8 mouse cellular contexts compared by ENCODE assay signal in genomic region chr4:128734721-128735671, GRCm38 (mm10). TPM values are rescaled to one million over a fixed set of nuclear protein-coding genes. Genes with fewer than 3 reads are reported as not detected.
DNase-seq lines count a peak whose midpoint lies in the region; ATAC-seq and TF ChIP-seq lines count a peak whose summit lies in the region.

No protein-coding gene starts in this region.

- in situ Hi-C loops in Patski (cut with MboI; ENCODE audit: low pct_unique_long_range_greater_than_20kb): no loop called here

- peaks cover 67% of the 10 kb centered on the region for H3K4me1 ChIP-seq in heart, postnatal 0 days (ENCODE audit: control insufficient read depth, insufficient read depth)

- 0 out of 2 replicates have a peak, but pooled peaks have one; percentile 51 for ATAC-seq in cerebellum, adult (ENCODE audit: insufficient number of reproducible peaks, low FRiP score, low TSS enrichment)
- ATAC-seq in Patski: peak; percentile 22
- peak; percentile 2; the same call in 1 of the 2 replicates for ATAC-seq in heart, postnatal 0 days (ENCODE audit: insufficient read depth, low read depth)

- CTCF ChIA-PET in Patski (lab: Charles Lee): interaction anchor here (1.8 to 2.5 kb wide), 2 partner anchors 11 to 24 kb away, joined by 5 to 8 read pairs; no protein-coding TSS in a partner anchor

- peak overlapping the region; percentile 39 for H3K4me2 ChIP-seq in heart, postnatal 0 days (ENCODE audit: low read depth, low read length)

- POLR2A ChIA-PET in Patski (lab: Charles Lee): interaction anchor here (1.2 kb wide), 1 partner anchor 33 kb away, joined by 3 read pairs; no protein-coding TSS in a partner anchor

- no peak for DNase-seq in cerebellum, postnatal 36 days
- DNase-seq in Patski (ENCODE audit: low read depth, low spot score): no peak
- no peak for DNase-seq in heart, postnatal 0 days (ENCODE audit: low spot score)
- DNase-seq in kidney, postnatal 25 days: peak; percentile 76 to 84
- DNase-seq in natural killer cell, adult 2 months (ENCODE audit: low spot score in 2 of 2): peak; percentile 51 to 85
- DNase-seq in urinary bladder, postnatal 36 days (ENCODE audit: low spot score in 2 of 2): no peak
- no peak for DNase-seq in retina, postnatal 1 day

- H3K27me3 ChIP-seq in Patski: no peaks in the 10 kb centered on the region
- no peaks in the 10 kb centered on the region for H3K27me3 ChIP-seq in heart, postnatal 0 days (ENCODE audit: control insufficient read depth, insufficient read depth, low read length)

- peak overlapping the region; percentile 5; the same call in 1 of the 2 replicates for H3K4me3 ChIP-seq in heart, postnatal 0 days (ENCODE audit: low read depth, low read length)

- TF ChIP-seq EP300 in heart, postnatal 0 days (IDR thresholded peaks at IDR 0.05; ENCODE audit: low read depth): no peak

- H3K9ac ChIP-seq in heart, postnatal 0 days (replicated peaks; ENCODE audit: low read depth, low read length): peak overlapping the region; percentile 11; the same call in 1 of the 2 replicates

- TF ChIP-seq CTCF in Patski (IDR thresholded peaks at IDR 0.05): no peak
- no peak for TF ChIP-seq CTCF in heart, postnatal 0 days (IDR thresholded peaks at IDR 0.05; ENCODE audit: low read depth)

- peak overlapping the region; percentile 92 for H3K27ac ChIP-seq in heart, postnatal 0 days (ENCODE audit: low read depth)

- no peaks in the 10 kb centered on the region for H3K9me3 ChIP-seq in heart, postnatal 0 days (replicated peaks; ENCODE audit: control insufficient read depth, low read length)

- 0 out of 2 replicates have a peak, but pooled peaks cover 8% of the 10 kb centered on the region for H3K36me3 ChIP-seq in heart, postnatal 0 days (replicated peaks; ENCODE audit: control insufficient read depth, insufficient read depth, low read length)

- 57% methylated on average over 18 of the region's 18 CpGs for WGBS in heart, postnatal 0 days

RNA-seq across cellular contexts. Expression of gene A3galt2, which starts 20.2 kb away (rescaled TPM):
- 0.04 TPM for polyA plus RNA-seq in Patski (2021)
- not detected in 2 replicates for total RNA-seq in heart, postnatal 0 days (2014; rRNA removed; ENCODE audit: low replicate concordance)
- polyA plus RNA-seq in heart, postnatal 0 days (2015; fragmentation: Nextera tagmentation; extraction: Ambion mirVana): 0.03 TPM in 1 of 2 replicates, not detected in the other

Comparison
In these comparisons a context has a peak if more than half of its experiments do, and no peak if none do; other contexts are left out.
1. DNase-seq: peak in kidney, postnatal 25 days (2 of 2) and natural killer cell, adult 2 months (2 of 2); none in cerebellum, postnatal 36 days (0 of 2), Patski (single experiment), heart, postnatal 0 days (single experiment), urinary bladder, postnatal 36 days (0 of 2) and retina, postnatal 1 day (single experiment).
2. Peak in every context shown above with its lines, with median percentiles within 50 percentile points of each other: ATAC-seq.